Mouse (Mus musculus) liver, adult 2 months (tissue): ENCODE measurements around the gene Pdx1. TPM values are rescaled to one million over a fixed set of nuclear protein-coding genes. Genes with fewer than 3 reads are reported as not detected.

Experiments used
- DNase-seq: peaks from one replicate; pipeline ENCODE4 v3.0.0-alpha.2; 2011; ENCODE audit warnings: low read depth, low spot score; ENCODE audit errors: extremely low read depth
- H3K27ac ChIP-seq: fragments of 200-500 bp; replicated peaks from 2 replicates; pipeline ENCODE4 v1.5.1; 2012; ENCODE audit warnings: low read depth, mild to moderate bottlenecking, control low read depth, inconsistent platforms, low read length; ENCODE audit not compliant: insufficient read depth
- H3K27me3 ChIP-seq: fragments of 200-500 bp; 2 replicates; pipeline ENCODE4 v1.6.1; 2012; ENCODE audit warnings: mild to moderate bottlenecking, moderate library complexity, low read length, inconsistent platforms; ENCODE audit not compliant: control insufficient read depth, insufficient read depth
- H3K36me3 ChIP-seq: fragments of 200-500 bp; 2 replicates; pipeline ENCODE4 v1.6.1; 2012; ENCODE audit warnings: low read length, inconsistent platforms; ENCODE audit not compliant: control insufficient read depth, insufficient read depth
- H3K4me1 ChIP-seq: fragments of 200-500 bp; 2 replicates; pipeline ENCODE4 v1.6.1; 2011; ENCODE audit warnings: low read length; ENCODE audit not compliant: control insufficient read depth, insufficient read depth
- H3K4me3 ChIP-seq: fragments of 200-500 bp; 2 replicates; pipeline ENCODE4 v1.5.1; 2011; ENCODE audit warnings: low read depth, mild to moderate bottlenecking, control low read depth, low read length, moderate library complexity; ENCODE audit not compliant: insufficient read depth
- H3K79me2 ChIP-seq: fragments of 200-500 bp; 2 replicates; pipeline ENCODE4 v1.6.1; 2012; ENCODE audit warnings: inconsistent platforms, mild to moderate bottlenecking, low read length, moderate library complexity; ENCODE audit not compliant: control insufficient read depth, insufficient read depth
- H3K9ac ChIP-seq: fragments of 200-500 bp; 2 replicates; pipeline ENCODE4 v1.6.1; 2012; ENCODE audit warnings: low read depth, mild to moderate bottlenecking, control low read depth, inconsistent platforms, low read length
- CTCF ChIP-seq: fragments of 200-500 bp; IDR thresholded peaks from 2 replicates; pipeline ENCODE4 v1.5.1; 2011; ENCODE audit warnings: low read depth, low read length, control low read depth
- POLR2A ChIP-seq: fragments of 200-500 bp; IDR thresholded peaks from 2 replicates; pipeline ENCODE4 v1.6.1; 2011; ENCODE audit warnings: low read length, control low read depth; ENCODE audit not compliant: insufficient read depth; ENCODE audit errors: extremely low read depth
- WGBS: fragments of 180-500 bp; shearing (Covaris S2); methylation state at CpG from one replicate; pipeline ENCODE4 v1.1.7; 2018; 5-methylcytosine and 5-hydroxymethylcytosine counted together
- polyA plus RNA-seq: library from polyadenylated mRNA; depleted of rRNA; stranded (reverse); fragments of >200 nt; gene quantifications from 2 replicates; pipeline ENCODE4 v1.2.3, GENCODE M21; 2012
- total RNA-seq: library from RNA; depleted of rRNA; stranded (reverse); fragments of >200 nt; gene quantifications from 2 replicates; pipeline ENCODE4 v1.2.3, GENCODE M21; 2014

Pdx1 gene
- total and polyA plus RNA-seq, 2 experiments: not detected

GRCm38 (mm10) chr5:147305166-147305565 lies 35.4 kb downstream of the Pdx1 start:
- H3K4me1 ChIP-seq: no peaks in the 10 kb centered on the region
- 6% methylated on average over 16 of the region's 16 CpGs for WGBS
- H3K36me3 ChIP-seq: no peaks in the 10 kb centered on the region
- no peaks in the 10 kb centered on the region for H3K79me2 ChIP-seq
- H3K9ac ChIP-seq: no peak overlapping the region
- TF ChIP-seq CTCF: no peak
- no peak for DNase-seq
- H3K4me3 ChIP-seq: no peak overlapping the region
- peaks cover 50% of the 10 kb centered on the region for H3K27me3 ChIP-seq
- H3K27ac ChIP-seq: no peak overlapping the region

GRCm38 (mm10) chr5:147305856-147306637 lies 36.3 kb downstream of the Pdx1 start:
- 3% methylated on average over 57 of the region's 58 CpGs for WGBS
- no peak overlapping the region for H3K4me3 ChIP-seq
- H3K27me3 ChIP-seq: peaks cover 48% of the 10 kb centered on the region

GRCm38 (mm10) chr5:147306638-147307397 lies 37.1 kb downstream of the Pdx1 start, which contains the start of gene Cdx2:
Cdx2 (minus strand) TSS chr5:147307270.
- TF ChIP-seq CTCF: no peak
- TF ChIP-seq POLR2A: no peak
- no peak within 1 kb of the TSS for H3K27ac ChIP-seq
- H3K79me2 ChIP-seq: no peaks in the 10 kb centered on the region
- DNase-seq: no peak
- H3K4me3 ChIP-seq: no peak within 1 kb of the TSS
- no peak within 1 kb of the TSS for H3K9ac ChIP-seq
- H3K4me1 ChIP-seq: no peaks in the 10 kb centered on the region
- peaks cover 42% of the 10 kb centered on the region for H3K27me3 ChIP-seq
- WGBS: 2% methylated on average over 63 of the region's 63 CpGs
- no peaks in the 10 kb centered on the region for H3K36me3 ChIP-seq

More at GRCm38 (mm10) chr5:147305856-147306637, 36.3 kb downstream of the Pdx1 start:
- no peak for TF ChIP-seq POLR2A
- Histone ChIP-seq H3K9ac (no peak overlapping the region), H3K79me2 (no peaks in the 10 kb centered on the region), H3K27ac (no peak overlapping the region), H3K36me3 (no peaks in the 10 kb centered on the region), H3K4me1 (no peaks in the 10 kb centered on the region)
- no peak for DNase-seq

DNA sequence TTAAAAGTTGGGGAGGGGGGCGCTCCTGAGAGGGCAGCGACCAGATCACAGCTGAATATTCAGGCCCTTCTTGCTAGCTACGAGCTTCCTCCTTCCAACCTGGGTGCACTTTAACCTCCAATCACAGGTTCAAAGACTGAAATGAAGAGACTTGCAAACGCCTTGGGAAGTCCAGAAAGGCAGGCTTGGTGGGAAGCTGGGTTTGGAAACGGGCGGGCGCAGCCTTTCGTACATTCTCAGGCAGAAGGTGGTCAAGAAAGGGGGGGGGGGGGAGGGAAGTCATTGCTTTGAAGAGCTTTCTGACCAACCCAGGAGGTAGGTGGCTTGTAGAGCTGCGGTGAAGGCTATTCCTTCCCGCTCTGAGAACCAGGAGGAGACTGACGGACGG lies 37.6 kb downstream of the Pdx1 start:
- DNase-seq: no peak
- Histone ChIP-seq H3K36me3 (no peaks in the 10 kb centered on the region), H3K4me1 (no peaks in the 10 kb centered on the region), H3K79me2 (no peaks in the 10 kb centered on the region), H3K27ac (no peak overlapping the region), H3K4me3 (no peak overlapping the region), H3K27me3 (peaks cover 38% of the 10 kb centered on the region), H3K9ac (no peak overlapping the region)
- WGBS: 8% methylated on average over 12 of the region's 12 CpGs
- no peak for TF ChIP-seq CTCF
- TF ChIP-seq POLR2A: no peak

DNA sequence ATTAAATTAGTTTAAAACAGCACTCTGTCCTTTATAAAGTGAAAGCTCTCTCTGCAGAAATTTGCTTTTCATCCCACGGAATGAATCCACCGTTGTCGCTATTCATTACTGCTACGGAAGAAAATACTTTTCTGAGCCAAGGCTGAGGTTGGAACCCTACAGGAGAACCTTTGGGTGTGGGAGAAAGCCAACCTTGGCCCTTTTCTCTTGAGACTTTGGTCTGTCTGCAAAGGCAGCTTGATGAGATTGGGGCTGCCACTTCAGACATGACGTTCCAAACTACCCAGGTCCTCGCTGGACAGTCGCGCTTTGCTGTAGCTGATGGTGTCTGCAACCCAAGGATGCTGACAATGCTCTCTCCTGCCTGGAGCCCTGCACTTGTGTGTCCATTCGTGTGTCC lies 38.7 kb downstream of the Pdx1 start:
- no peak overlapping the region for H3K4me3 ChIP-seq
- H3K79me2 ChIP-seq: no peaks in the 10 kb centered on the region
- peaks cover 38% of the 10 kb centered on the region for H3K27me3 ChIP-seq
- no peaks in the 10 kb centered on the region for H3K36me3 ChIP-seq
- no peak overlapping the region for H3K9ac ChIP-seq
- 22% methylated on average over 9 of the region's 9 CpGs for WGBS
- no peak for DNase-seq
- H3K4me1 ChIP-seq: no peaks in the 10 kb centered on the region
- no peak for TF ChIP-seq CTCF
- TF ChIP-seq POLR2A: no peak
- no peak overlapping the region for H3K27ac ChIP-seq

DNA sequence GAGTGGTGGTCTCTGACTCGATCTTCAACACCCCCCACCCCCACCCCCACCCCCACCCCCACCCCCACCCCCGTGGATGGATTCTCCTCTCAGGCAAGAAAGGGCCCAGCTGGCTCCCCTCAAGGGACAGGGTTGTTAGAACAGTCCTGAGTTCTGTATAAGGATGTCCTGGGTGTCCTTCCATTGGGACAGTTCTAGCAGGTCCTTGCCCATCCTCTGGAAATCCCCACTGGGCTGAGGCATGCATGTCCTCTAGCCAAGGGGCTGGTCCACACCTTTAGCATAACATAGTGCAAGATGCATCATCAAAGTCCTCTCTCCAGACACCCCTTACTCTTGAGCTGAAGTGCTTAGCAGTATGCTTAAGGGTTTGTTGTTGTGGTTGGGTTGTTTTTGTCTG lies 40.0 kb downstream of the Pdx1 start:
- H3K9ac ChIP-seq: no peak overlapping the region
- no peak overlapping the region for H3K27ac ChIP-seq
- no peaks in the 10 kb centered on the region for H3K79me2 ChIP-seq
- 4% methylated on average over 2 of the region's 2 CpGs for WGBS
- no peak for DNase-seq
- no peaks in the 10 kb centered on the region for H3K4me1 ChIP-seq
- H3K27me3 ChIP-seq: peaks cover 30% of the 10 kb centered on the region
- H3K4me3 ChIP-seq: no peak overlapping the region
- TF ChIP-seq CTCF (no peak), POLR2A (no peak)
- no peaks in the 10 kb centered on the region; the same call in 1 of the 2 replicates for H3K36me3 ChIP-seq
